Mouse (Mus musculus) bone marrow macrophage, adult 2 months (primary cell): ENCODE results near the gene Hba-a1. TPM values are rescaled to one million over a fixed set of nuclear protein-coding genes. Genes with fewer than 3 reads are reported as not detected.

ENCODE experiments used
- H3K27ac ChIP-seq: 2 replicates; pipeline ENCODE4 v1.5.1; 2012; ENCODE audit warnings: low read depth, low read length; ENCODE audit not compliant: insufficient read depth
- H3K4me1 ChIP-seq: 2 replicates; pipeline ENCODE4 v1.6.1; 2012; ENCODE audit warnings: low read length; ENCODE audit not compliant: control insufficient read depth, insufficient read depth
- H3K4me3 ChIP-seq: 2 replicates; pipeline ENCODE4 v1.5.1; 2012; ENCODE audit warnings: mild to moderate bottlenecking, low read length, moderate library complexity; ENCODE audit not compliant: insufficient read depth
- CTCF ChIP-seq: IDR thresholded peaks from 2 replicates; pipeline ENCODE4 v1.5.1; 2012; ENCODE audit warnings: low read depth, mild to moderate bottlenecking, low read length, moderate library complexity
- POLR2A ChIP-seq: IDR thresholded peaks from 2 replicates; pipeline ENCODE4 v1.6.1; 2012; ENCODE audit warnings: mild to moderate bottlenecking, low read depth, low read length, borderline replicate concordance
- polyA plus RNA-seq: library from polyadenylated mRNA; stranded (reverse); fragments of >200 nt; gene quantifications from 2 replicates; pipeline ENCODE4 v1.2.4, GENCODE M21; 2012; ENCODE audit not compliant: missing spikeins, insufficient read depth, insufficient read length

The Hba-a1 gene
- polyA plus RNA-seq, 1 experiment, result not detected

GRCm38 (mm10) chr11:32309928-32310327, 26.6 kb downstream of the Hba-a1 start:
- H3K27ac ChIP-seq, result no peak overlapping the region
- H3K4me3 ChIP-seq, result no peak overlapping the region
- H3K4me1 ChIP-seq, result 0 out of 2 replicates have a peak, but pooled peaks cover 2% of the 10 kb centered on the region
- TF ChIP-seq CTCF (no peak), POLR2A (no peak)

GRCm38 (mm10) chr11:32316009-32316408, 32.7 kb downstream of the Hba-a1 start:
- Histone ChIP-seq H3K27ac (no peak overlapping the region), H3K4me1 (peaks cover 2% of the 10 kb centered on the region; the same call in 1 of the 2 replicates), H3K4me3 (no peak overlapping the region)
- TF ChIP-seq POLR2A (no peak), CTCF (no peak)

DNA sequence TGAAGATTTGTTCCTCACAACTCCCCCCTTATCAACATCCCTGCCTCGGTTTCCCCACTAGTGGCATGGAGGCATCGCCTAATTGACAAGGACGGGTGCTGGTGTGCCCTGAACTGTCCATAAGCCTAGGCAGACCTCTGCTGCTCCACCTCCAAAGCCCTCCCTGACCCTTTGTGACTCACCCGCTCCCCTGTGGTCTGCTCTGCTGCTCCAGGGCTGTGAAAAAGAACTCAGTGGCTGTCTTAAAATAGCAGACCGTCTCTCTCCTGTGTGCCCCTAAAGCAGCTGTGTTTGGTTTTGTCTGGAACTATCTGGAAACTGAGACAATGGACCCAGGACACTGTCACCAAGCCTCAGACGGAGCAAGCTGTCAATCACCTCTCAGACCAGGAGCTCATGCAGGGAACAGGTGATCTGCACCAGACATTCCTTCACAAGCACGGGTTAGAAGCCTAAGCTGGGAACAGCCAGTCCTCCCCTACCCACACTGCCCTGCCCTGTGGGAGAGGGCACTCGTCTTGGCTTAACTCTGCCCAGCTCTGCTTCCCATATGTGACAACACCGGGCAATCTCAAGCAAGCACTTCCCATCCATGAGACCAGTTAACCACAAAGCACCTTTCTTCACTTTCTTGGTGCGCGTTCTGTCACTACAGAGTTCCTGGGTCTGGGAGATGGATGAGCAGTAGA, 37.3 kb downstream of the Hba-a1 start:
- Histone ChIP-seq H3K4me1 (peaks cover 9% of the 10 kb centered on the region), H3K4me3 (no peak overlapping the region), H3K27ac (no peak overlapping the region)
- no peak for TF ChIP-seq POLR2A
- TF ChIP-seq CTCF, result no peak

GRCm38 (mm10) chr11:32321196-32321565, 37.9 kb downstream of the Hba-a1 start:
- Histone ChIP-seq H3K4me3 (no peak overlapping the region), H3K4me1 (peaks cover 9% of the 10 kb centered on the region), H3K27ac (no peak overlapping the region)
- no peak for TF ChIP-seq POLR2A
- TF ChIP-seq CTCF, result peak; percentile 98

- peaks cover 16% of the 10 kb centered on the region for H3K4me1 ChIP-seq
- H3K27ac ChIP-seq, result peak overlapping the region; percentile 43
- peak overlapping the region; percentile 55 for H3K4me3 ChIP-seq
- TF ChIP-seq POLR2A, result no peak
- peak; percentile 93 for TF ChIP-seq CTCF
Observed at GRCm38 (mm10) chr11:32324609-32325008, 41.3 kb downstream of the Hba-a1 start.

DNA sequence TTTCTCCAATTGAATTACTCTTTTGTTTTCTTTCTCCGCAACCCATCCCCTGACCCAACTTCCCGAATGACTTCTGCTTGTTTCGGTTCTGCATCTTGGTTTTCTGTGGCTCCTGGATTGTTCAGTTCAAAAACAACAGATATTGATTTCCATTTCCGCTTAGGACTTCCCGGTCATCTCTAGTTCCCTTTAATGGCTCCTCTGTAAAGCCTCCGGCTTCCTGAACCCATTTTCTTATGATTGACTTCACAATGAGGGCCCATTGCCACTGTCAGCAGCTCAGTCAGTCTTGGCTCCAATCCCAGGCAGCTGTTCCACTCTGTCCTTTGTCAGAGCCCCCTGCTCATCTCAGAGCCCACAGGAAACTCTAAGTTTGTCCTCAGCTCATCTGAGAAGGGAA, 47.8 kb downstream of the Hba-a1 start:
- TF ChIP-seq CTCF, result no peak
- TF ChIP-seq POLR2A, result no peak
- Histone ChIP-seq H3K4me1 (peaks cover 34% of the 10 kb centered on the region), H3K4me3 (no peak overlapping the region), H3K27ac (peak overlapping the region; percentile 98)

GRCm38 (mm10) chr11:32331861-32332260, 48.5 kb downstream of the Hba-a1 start:
- H3K4me1 ChIP-seq, result peaks cover 38% of the 10 kb centered on the region
- peak overlapping the region; percentile 96 for H3K27ac ChIP-seq
- no peak overlapping the region for H3K4me3 ChIP-seq
- TF ChIP-seq CTCF (no peak), POLR2A (no peak)

GRCm38 (mm10) chr11:32333235-32333634, 49.9 kb downstream of the Hba-a1 start:
- Histone ChIP-seq H3K4me1 (peaks cover 42% of the 10 kb centered on the region), H3K27ac (no peak overlapping the region), H3K4me3 (no peak overlapping the region)
- TF ChIP-seq CTCF (no peak), POLR2A (no peak)

Other genes with a start within 250 kb of the Hba-a1 start
- gene Il9r, start 83.2 kb upstream of the Hba-a1 start, polyA plus RNA-seq, result not detected in 2 replicates
- 29.6 and 40.2 TPM in 2 replicates for gene Snrnp25, start 78.1 kb upstream of the Hba-a1 start, polyA plus RNA-seq
- gene Rhbdf1, start 61.2 kb upstream of the Hba-a1 start, polyA plus RNA-seq, result 3.4 and 4.7 TPM in 2 replicates
- gene Mpg, start 57.0 kb upstream of the Hba-a1 start, polyA plus RNA-seq, result 13.8 and 15.3 TPM in 2 replicates
- 14.2 and 18.5 TPM in 2 replicates for gene Nprl3, start 15.8 kb upstream of the Hba-a1 start, polyA plus RNA-seq
- not detected in 2 replicates for gene Hba-x, start 7.1 kb upstream of the Hba-a1 start, polyA plus RNA-seq
- not detected in 2 replicates for gene Hbq1b, start 3.5 kb downstream of the Hba-a1 start, polyA plus RNA-seq
- 1.4 TPM in 1 of 2 replicates, not detected in the other for gene Hba-a2, start 13.0 kb downstream of the Hba-a1 start, polyA plus RNA-seq
- gene Hbq1a, start 16.6 kb downstream of the Hba-a1 start, polyA plus RNA-seq, result not detected in 2 replicates
- gene Sh3pxd2b, start 64.3 kb downstream of the Hba-a1 start, polyA plus RNA-seq, result 54.6 and 64.9 TPM in 2 replicates
- gene Ubtd2, start 171.9 kb downstream of the Hba-a1 start, polyA plus RNA-seq, result 2.4 and 4.0 TPM in 2 replicates
- not detected in 2 replicates for gene Efcab9, start 248.6 kb downstream of the Hba-a1 start, polyA plus RNA-seq
- 27.6 and 32.9 TPM in 2 replicates for gene Stk10, start 249.8 kb downstream of the Hba-a1 start, polyA plus RNA-seq